Mouse (Mus musculus) erythroblast, embryonic 14.5 days (primary cell): ENCODE measurements at regions not wholly inside any gene's neighbourhood (a gene's known extent, or its start where the extent isn't known, plus 50 kb on each side); places are given as distances from the start of the nearest gene placed in this dataset.

Experiments
- GATA1 ChIP-seq: IDR thresholded peaks from 2 replicates; pipeline ENCODE4 v1.6.1; 2012; ENCODE audit warnings: low read length, inconsistent platforms, mixed read lengths
- TAL1 ChIP-seq: IDR thresholded peaks from 3 replicates; pipeline ENCODE4 v1.6.1; 2012; ENCODE audit warnings: low read length, inconsistent platforms, mixed read lengths

- TF ChIP-seq GATA1 (no peak), TAL1 (no peak)
Measured at GRCm38 (mm10) chr12:107677076-107677475, 188.6 kb downstream of the 3110018I06Rik start.
